Mouse (Mus musculus) gastrocnemius, adult 2 months (tissue): ENCODE results near the gene Ctu2. TPM values are rescaled to one million over a fixed set of nuclear protein-coding genes. Genes with fewer than 3 reads are reported as not detected.

Experiments
- DNase-seq: peaks from one replicate; pipeline ENCODE4 v3.0.0; 2022
- H3K27ac ChIP-seq: fragments of 200-600 bp; 2 replicates; pipeline ENCODE4 v1.8.1; 2022; ENCODE audit warnings: mild to moderate bottlenecking
- H3K4me3 ChIP-seq: fragments of 200-600 bp; 2 replicates; pipeline ENCODE4 v1.8.1; 2022; ENCODE audit warnings: mild to moderate bottlenecking, moderate library complexity
- CTCF ChIP-seq: fragments of 200-600 bp; IDR thresholded peaks from 2 replicates; pipeline ENCODE4 v1.8.1; 2022; ENCODE audit warnings: antibody characterized with exemption, mild to moderate bottlenecking, moderate library complexity
- intact Hi-C: fragments of 180-260 bp; cut with DNase I; formaldehyde crosslinking; loops from one replicate; pipeline ENCODE4 v1.15.1; 2025
- long read RNA-seq, 2 experiments: library from polyadenylated mRNA; stranded (forward); transcript quantifications; one replicate each; pipeline ENCODE4 v2.0.0; 2021
- total RNA-seq, 2 experiments: library from RNA; stranded (reverse); gene quantifications; 2 replicates each; pipeline ENCODE4 v1.2.3; 2021

Gene Ctu2
- 1 to 10 TPM; 6.9 to 7.4 TPM for total RNA-seq
- long read RNA-seq, experiment 1, partial matches to known transcripts: 2 of 5 reads
- long read RNA-seq, experiment 1, other reads (novel, unspliced or antisense): 2 of 5 reads
- long read RNA-seq, experiment 2, partial matches to known transcripts: 1 of 6 reads
- long read RNA-seq, experiment 2, other reads (novel, unspliced or antisense): 1 of 6 reads

- TF ChIP-seq CTCF: peak; percentile 12; the same call in 1 of the 2 replicates
- Histone ChIP-seq H3K4me3 (peak within 1 kb of the TSS; percentile 100), H3K27ac (peak within 1 kb of the TSS; percentile 95)
- intact Hi-C loops: loop anchor here (5.0 kb wide), 1 partner anchor 98 kb away; the partner anchor contains the start of gene Zc3h18
- DNase-seq: peak; percentile 96
These were observed at the start of gene Ctu2, which contains the start of gene Rnf166 for GRCm38 (mm10) chr8:122475580-122476320. TSS of gene Ctu2 (plus strand) at chr8:122476143. TSS of gene Rnf166 (minus strand) at chr8:122476064.

- Histone ChIP-seq H3K4me3 (no peak overlapping the region), H3K27ac (no peak overlapping the region)
- intact Hi-C loops: no loop called here
- no peak for DNase-seq
- no peak for TF ChIP-seq CTCF
These were observed 49.8 kb upstream of the Ctu2 start for GRCm38 (mm10) chr8:122426145-122426544.

GRCm38 (mm10) chr8:122427607-122428006 lies 48.3 kb upstream of the Ctu2 start:
- no peak for TF ChIP-seq CTCF
- intact Hi-C loops: no loop called here
- H3K4me3 ChIP-seq: no peak overlapping the region
- no peak overlapping the region for H3K27ac ChIP-seq
- no peak for DNase-seq

- intact Hi-C loops: no loop called here
- DNase-seq: no peak
- no peak for TF ChIP-seq CTCF
- Histone ChIP-seq H3K4me3 (no peak overlapping the region), H3K27ac (no peak overlapping the region)
These were observed 47.8 kb upstream of the Ctu2 start for GRCm38 (mm10) chr8:122428163-122428562.

GRCm38 (mm10) chr8:122430058-122430636 lies 45.8 kb upstream of the Ctu2 start:
- no peak for DNase-seq
- H3K4me3 ChIP-seq: no peak overlapping the region
- TF ChIP-seq CTCF: no peak
- intact Hi-C loops: no loop called here
- no peak overlapping the region; the same call in 1 of the 2 replicates for H3K27ac ChIP-seq

- H3K4me3 ChIP-seq: no peak overlapping the region
- no peak for TF ChIP-seq CTCF
- intact Hi-C loops: no loop called here
- DNase-seq: no peak
- H3K27ac ChIP-seq: no peak overlapping the region
These were observed 45.3 kb upstream of the Ctu2 start for GRCm38 (mm10) chr8:122430646-122431045.

- Histone ChIP-seq H3K27ac (peak overlapping the region; percentile 85), H3K4me3 (peak overlapping the region; percentile 85)
- no peak for DNase-seq
- TF ChIP-seq CTCF: no peak
- intact Hi-C loops: no loop called here
These were observed 44.1 kb upstream of the Ctu2 start for GRCm38 (mm10) chr8:122431694-122432442.

GRCm38 (mm10) chr8:122432443-122433268 lies 43.3 kb upstream of the Ctu2 start, which contains the start of gene Cyba:
TSS of gene Cyba (minus strand) at chr8:122432930.
- H3K27ac ChIP-seq: peak within 1 kb of the TSS; percentile 85
- no peak for TF ChIP-seq CTCF
- intact Hi-C loops: no loop called here
- DNase-seq: peak; percentile 83
- H3K4me3 ChIP-seq: peak within 1 kb of the TSS; percentile 85

GRCm38 (mm10) chr8:122433269-122433905 lies 42.6 kb upstream of the Ctu2 start:
- TF ChIP-seq CTCF: peak; percentile 21; the same call in 1 of the 2 replicates
- Histone ChIP-seq H3K4me3 (peak overlapping the region; percentile 85), H3K27ac (peak overlapping the region; percentile 85)
- no peak for DNase-seq
- intact Hi-C loops: no loop called here

- no peak overlapping the region for H3K4me3 ChIP-seq
- H3K27ac ChIP-seq: no peak overlapping the region
- intact Hi-C loops: no loop called here
- peak; percentile 54 for TF ChIP-seq CTCF
- no peak for DNase-seq
These were observed 40.6 kb upstream of the Ctu2 start for GRCm38 (mm10) chr8:122435375-122435774.

GRCm38 (mm10) chr8:122436146-122436545 lies 39.8 kb upstream of the Ctu2 start:
- intact Hi-C loops: no loop called here
- no peak for TF ChIP-seq CTCF
- Histone ChIP-seq H3K27ac (no peak overlapping the region), H3K4me3 (no peak overlapping the region)
- no peak for DNase-seq
